In the genomic region with DNA sequence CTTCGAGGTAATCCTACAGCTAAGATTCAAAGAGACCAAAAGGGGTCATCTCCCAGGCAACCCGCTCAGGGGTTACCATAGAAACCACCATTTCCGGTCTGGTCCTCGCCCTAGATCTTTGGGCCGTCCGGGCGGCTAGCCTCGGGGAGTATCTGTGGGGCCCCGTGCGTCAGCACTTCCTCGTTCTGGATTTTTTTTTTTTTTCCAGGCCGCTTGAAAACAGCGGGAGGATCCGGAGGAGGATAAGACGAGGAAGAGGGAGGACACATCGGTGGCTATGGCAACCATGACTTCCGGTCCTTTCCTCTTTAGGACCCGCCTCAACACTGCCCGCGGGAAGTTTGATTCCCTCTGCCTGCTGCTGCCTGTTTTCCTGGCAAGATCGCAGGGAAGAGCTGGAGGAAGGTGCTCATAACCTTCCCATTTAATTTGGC, we compare ENCODE assay signal across 8 mouse cellular contexts. TPM values are rescaled to one million over a fixed set of nuclear protein-coding genes. Genes with fewer than 3 reads are reported as not detected.
DNase-seq lines count a peak whose midpoint lies in the region; ATAC-seq and TF ChIP-seq lines count a peak whose summit lies in the region.

A gene (minus strand): TSS at position 268 of the 434 bp plus-strand sequence.

- DNase-seq in embryonic facial prominence, embryonic 11.5 days (ENCODE audit: low spot score), result peak; percentile 95
- peak; percentile 91 to 92 for DNase-seq in heart, adult 2 months
- peak; percentile 91 to 93 for DNase-seq in kidney, adult 8-10 months
- peak; percentile 34 to 78 for DNase-seq in spleen, postnatal 10 days (ENCODE audit: low spot score in 2 of 2)

- peak; percentile 77 for TF ChIP-seq EP300 in heart, adult 2 months (IDR thresholded peaks at IDR 0.05; ENCODE audit: insufficient read depth, low read depth, low read length)

- 0 out of 2 replicates have a peak, but pooled peaks have one; percentile 29 for TF ChIP-seq POLR2A in heart, adult 2 months (IDR thresholded peaks at IDR 0.05; ENCODE audit: insufficient read depth, low read depth, low read length)

- peaks cover 14% of the 10 kb centered on the region for H3K4me1 ChIP-seq in erythroblast, embryonic 14.5 days (ENCODE audit: control insufficient read depth)
- H3K4me1 ChIP-seq in embryonic facial prominence, embryonic 11.5 days (ENCODE audit: control insufficient read depth, insufficient read depth, low read length), result no peaks in the 10 kb centered on the region
- no peaks in the 10 kb centered on the region; the same call in 1 of the 2 replicates for H3K4me1 ChIP-seq in heart, adult 2 months (ENCODE audit: control insufficient read depth, insufficient read depth, low read length)
- peaks cover 5% of the 10 kb centered on the region; the same call in 1 of the 2 replicates for H3K4me1 ChIP-seq in limb, embryonic 13.5 days
- H3K4me1 ChIP-seq in midbrain, embryonic 16.5 days (ENCODE audit: control insufficient read depth, insufficient read depth, low read length), result peaks cover 23% of the 10 kb centered on the region

- peak within 1 kb of the TSS; percentile 87 for H3K27ac ChIP-seq in embryonic facial prominence, embryonic 11.5 days (replicated peaks; ENCODE audit: low read depth, low read length)
- peak within 1 kb of the TSS; percentile 75 for H3K27ac ChIP-seq in heart, adult 2 months
- peak within 1 kb of the TSS; percentile 61 for H3K27ac ChIP-seq in limb, embryonic 13.5 days
- peak within 1 kb of the TSS; percentile 98 for H3K27ac ChIP-seq in midbrain, embryonic 16.5 days (ENCODE audit: low read length)

- TF ChIP-seq CTCF in heart, adult 2 months (IDR thresholded peaks at IDR 0.05), result peak; percentile 24; the same call in 1 of the 2 replicates

- ATAC-seq in erythroblast, adult 5-6 weeks (replicated peaks; ENCODE audit: low FRiP score, poor library complexity, severe bottlenecking), result no peak
- peak; percentile 96 for ATAC-seq in embryonic facial prominence, embryonic 11.5 days (replicated peaks; ENCODE audit: insufficient number of reproducible peaks, low FRiP score, low TSS enrichment, low read depth)
- peak; percentile 95 for ATAC-seq in limb, embryonic 13.5 days (ENCODE audit: low FRiP score, low read depth)
- peak; percentile 97 for ATAC-seq in midbrain, embryonic 16.5 days

- H3K27me3 ChIP-seq in erythroblast, embryonic 14.5 days (ENCODE audit: control insufficient read depth), result no peaks in the 10 kb centered on the region; the same call in none of the 2 replicates
- no peaks in the 10 kb centered on the region for H3K27me3 ChIP-seq in embryonic facial prominence, embryonic 11.5 days (ENCODE audit: control insufficient read depth, insufficient read depth, low read length)
- no peaks in the 10 kb centered on the region for H3K27me3 ChIP-seq in heart, adult 2 months (ENCODE audit: control insufficient read depth, insufficient read depth, low read length)
- no peaks in the 10 kb centered on the region for H3K27me3 ChIP-seq in limb, embryonic 13.5 days
- H3K27me3 ChIP-seq in midbrain, embryonic 16.5 days (ENCODE audit: control insufficient read depth, insufficient read depth, low read depth, low read length), result no peaks in the 10 kb centered on the region

- H3K9me3 ChIP-seq in erythroblast, embryonic 14.5 days (ENCODE audit: control insufficient read depth, low read length), result no peaks in the 10 kb centered on the region
- H3K9me3 ChIP-seq in embryonic facial prominence, embryonic 11.5 days (replicated peaks; ENCODE audit: control insufficient read depth, low read length), result no peaks in the 10 kb centered on the region
- no peaks in the 10 kb centered on the region for H3K9me3 ChIP-seq in limb, embryonic 13.5 days
- no peaks in the 10 kb centered on the region for H3K9me3 ChIP-seq in midbrain, embryonic 16.5 days (replicated peaks; ENCODE audit: control insufficient read depth, low read length, poor library complexity, severe bottlenecking)

- intact Hi-C loops in heart, adult 2 months (cut with DNase I), result loop anchor here (2.0 kb wide), 1 partner anchor 443 kb away; no protein-coding TSS in a partner anchor

- H3K9ac ChIP-seq in embryonic facial prominence, embryonic 11.5 days (replicated peaks; ENCODE audit: low read length), result peak within 1 kb of the TSS; percentile 57
- peak within 1 kb of the TSS; percentile 37 for H3K9ac ChIP-seq in heart, adult 2 months (ENCODE audit: low read depth, low read length)
- peak within 1 kb of the TSS; percentile 60 for H3K9ac ChIP-seq in limb, embryonic 13.5 days
- peak within 1 kb of the TSS; percentile 64 for H3K9ac ChIP-seq in midbrain, embryonic 16.5 days (ENCODE audit: low read depth, low read length)

- no peaks in the 10 kb centered on the region for H3K36me3 ChIP-seq in erythroblast, embryonic 14.5 days (ENCODE audit: control insufficient read depth)
- no peaks in the 10 kb centered on the region for H3K36me3 ChIP-seq in embryonic facial prominence, embryonic 11.5 days (replicated peaks; ENCODE audit: control insufficient read depth, insufficient read depth, low read depth, low read length)
- no peaks in the 10 kb centered on the region for H3K36me3 ChIP-seq in heart, adult 2 months (ENCODE audit: control insufficient read depth, insufficient read depth, low read length)
- H3K36me3 ChIP-seq in limb, embryonic 13.5 days, result peaks cover 8% of the 10 kb centered on the region; the same call in 1 of the 2 replicates
- H3K36me3 ChIP-seq in midbrain, embryonic 16.5 days (ENCODE audit: control insufficient read depth, insufficient read depth, low read length), result peaks cover 6% of the 10 kb centered on the region; the same call in 1 of the 2 replicates

- under 1% methylated on average over 21 of the region's 21 CpGs for WGBS in embryonic facial prominence, embryonic 11.5 days
- under 1% methylated on average over 21 of the region's 21 CpGs for WGBS in heart, adult 2 months
- under 1% methylated on average over 21 of the region's 21 CpGs for WGBS in limb, embryonic 13.5 days
- under 1% methylated on average over 20 of the region's 21 CpGs for WGBS in midbrain, embryonic 16.5 days

- no peaks in the 10 kb centered on the region; the same call in 1 of the 2 replicates for H3K79me2 ChIP-seq in heart, adult 2 months (replicated peaks; ENCODE audit: control insufficient read depth, insufficient read depth, low read length)

- H3K4me2 ChIP-seq in embryonic facial prominence, embryonic 11.5 days (ENCODE audit: low read depth, low read length), result peak within 1 kb of the TSS; percentile 57
- peak within 1 kb of the TSS; percentile 68 for H3K4me2 ChIP-seq in limb, embryonic 13.5 days (replicated peaks)
- peak within 1 kb of the TSS; percentile 66 for H3K4me2 ChIP-seq in midbrain, embryonic 16.5 days (ENCODE audit: low read length)

- H3K4me3 ChIP-seq in erythroblast, embryonic 14.5 days (replicated peaks), result peak within 1 kb of the TSS; percentile 65
- H3K4me3 ChIP-seq in embryonic facial prominence, embryonic 11.5 days (ENCODE audit: low read depth, low read length), result peak within 1 kb of the TSS; percentile 60
- H3K4me3 ChIP-seq in heart, adult 2 months, result peak within 1 kb of the TSS; percentile 61
- peak within 1 kb of the TSS; percentile 71 for H3K4me3 ChIP-seq in limb, embryonic 13.5 days
- peak within 1 kb of the TSS; percentile 57 for H3K4me3 ChIP-seq in midbrain, embryonic 16.5 days (ENCODE audit: low read depth, low read length)

RNA-seq across cellular contexts. Expression of the gene that starts here (rescaled TPM):
- polyA plus RNA-seq in erythroblast, embryonic 14.5 days (2012), result 0.10 TPM in 1 of 2 replicates, not detected in the other
- total RNA-seq in erythroblast, adult 5-6 weeks (2015; ENCODE audit: low replicate concordance), result not detected in 2 replicates
- total RNA-seq in erythroblast, adult 5-6 weeks (2017; ENCODE audit: low replicate concordance), result 0.84 and 1.4 TPM in 2 replicates
- polyA plus RNA-seq in embryonic facial prominence, embryonic 11.5 days (2014; fragmentation: Nextera tagmentation; extraction: Ambion mirVana), result 36.1 and 38.7 TPM in 2 replicates
- total RNA-seq in heart, adult 2 months (2021), result 1 to 10 TPM; 3.7 TPM
- 2.1 and 4.7 TPM in 2 replicates for polyA plus RNA-seq in heart, adult 2 months (2012; rRNA removed)
- 16.5 and 16.9 TPM in 2 replicates for polyA plus RNA-seq in limb, embryonic 13.5 days (2015; fragmentation: Nextera tagmentation; extraction: Ambion mirVana)
- 83.5 and 88.4 TPM in 2 replicates for polyA plus RNA-seq in midbrain, embryonic 16.5 days (2015; fragmentation: Nextera tagmentation; extraction: Ambion mirVana)
